Mouse (Mus musculus) thymus, postnatal 25 days (tissue): Measurements from ENCODE around the gene 1700020A23Rik.

ENCODE experiments used
- DNase-seq: peaks from one replicate; pipeline ENCODE4 v3.0.0; 2022

The 1700020A23Rik gene

DNA sequence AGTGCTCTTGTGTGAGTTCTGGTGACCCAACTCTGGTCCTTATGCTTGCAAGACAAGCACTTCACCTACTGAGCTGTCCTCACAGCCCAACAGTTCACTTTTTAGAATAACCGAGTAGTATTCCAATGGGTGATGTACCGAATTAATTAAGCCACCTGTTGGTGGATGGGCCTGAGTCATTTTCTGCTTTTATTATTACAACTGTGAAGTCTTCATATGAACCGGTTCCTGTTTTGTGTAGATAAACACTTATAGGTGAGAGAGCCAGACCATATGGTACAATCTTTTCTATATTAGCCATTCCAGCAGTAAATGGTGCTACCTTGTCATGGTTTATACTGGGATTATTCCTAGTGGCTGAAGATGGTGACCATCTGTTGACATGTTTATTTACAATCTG is 7.7 kb downstream of the 1700020A23Rik start:
- no peak for DNase-seq

- DNase-seq = peak; percentile 26
Observed at GRCm38 (mm10) chr2:130414094-130414856, 9.2 kb downstream of the 1700020A23Rik start.

DNA sequence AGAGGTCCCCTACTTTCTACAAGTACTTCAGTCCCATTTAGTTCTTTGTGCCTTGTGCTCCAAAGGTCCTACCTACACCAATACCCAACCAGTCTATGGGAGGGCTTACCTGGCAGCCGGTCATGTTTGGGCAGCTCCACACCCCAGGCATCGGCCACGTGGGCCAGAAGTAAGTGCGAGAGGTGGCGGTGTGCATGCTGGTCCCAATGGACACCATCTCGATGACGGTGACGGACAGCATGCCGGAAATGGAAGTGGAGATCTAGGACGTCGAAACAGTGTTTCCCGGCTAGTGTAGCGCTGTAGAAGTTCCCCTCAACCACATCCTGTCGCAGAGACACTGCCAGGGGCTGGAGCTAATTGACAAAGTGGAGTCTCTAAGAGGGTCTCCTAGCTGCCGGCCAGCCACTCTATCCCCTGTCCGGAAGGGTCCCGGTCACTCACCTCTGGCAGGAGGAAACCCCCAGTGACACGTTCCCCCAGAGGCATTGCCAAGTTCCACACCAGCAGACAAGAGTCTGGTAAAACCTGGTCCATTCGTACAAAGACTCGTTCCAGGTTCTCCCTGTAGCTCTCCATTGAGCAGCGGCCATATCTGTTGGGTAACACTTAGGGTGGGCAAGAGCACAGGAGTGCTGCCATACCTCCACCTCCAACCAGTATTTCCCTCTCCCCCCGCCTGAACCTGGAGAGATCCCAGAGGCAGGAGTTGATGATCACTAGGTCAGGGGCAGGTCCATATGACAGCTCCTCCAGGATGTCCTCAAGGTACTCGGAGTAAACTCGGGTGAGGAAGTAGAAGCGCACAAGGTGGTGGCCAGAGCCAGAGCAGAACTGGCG is 16.9 kb downstream of the 1700020A23Rik start:
- DNase-seq = no peak

GRCm38 (mm10) chr2:130423397-130424125 is 18.5 kb downstream of the 1700020A23Rik start:
- peak; percentile 84 for DNase-seq

GRCm38 (mm10) chr2:130424126-130424853 is 19.2 kb downstream of the 1700020A23Rik start, which contains the start of the genes Vps16 and Pced1a:
Vps16 (plus strand) TSS chr2:130424339.
Pced1a (minus strand) TSS chr2:130424701.
- peak; percentile 92 for DNase-seq

DNA sequence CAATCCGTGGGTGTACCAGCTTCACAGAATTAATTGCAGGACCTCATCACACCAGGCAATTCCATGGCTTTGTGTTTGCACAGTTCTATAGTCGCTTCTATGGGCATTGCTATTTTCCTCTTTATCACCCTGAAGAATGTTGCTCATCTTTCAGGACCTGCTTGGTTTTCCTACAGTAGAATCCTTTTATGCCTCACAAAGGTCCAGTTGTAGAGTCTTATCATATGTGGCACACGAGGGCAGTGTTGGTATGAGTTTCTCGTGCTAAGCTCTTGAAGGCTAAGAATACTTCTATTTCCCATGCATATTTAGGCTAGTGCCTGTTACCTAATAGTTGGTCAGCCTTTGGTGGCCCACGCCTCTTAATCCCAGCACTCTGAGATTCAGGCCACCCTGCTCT is 20.1 kb downstream of the 1700020A23Rik start:
- DNase-seq = no peak

DNA sequence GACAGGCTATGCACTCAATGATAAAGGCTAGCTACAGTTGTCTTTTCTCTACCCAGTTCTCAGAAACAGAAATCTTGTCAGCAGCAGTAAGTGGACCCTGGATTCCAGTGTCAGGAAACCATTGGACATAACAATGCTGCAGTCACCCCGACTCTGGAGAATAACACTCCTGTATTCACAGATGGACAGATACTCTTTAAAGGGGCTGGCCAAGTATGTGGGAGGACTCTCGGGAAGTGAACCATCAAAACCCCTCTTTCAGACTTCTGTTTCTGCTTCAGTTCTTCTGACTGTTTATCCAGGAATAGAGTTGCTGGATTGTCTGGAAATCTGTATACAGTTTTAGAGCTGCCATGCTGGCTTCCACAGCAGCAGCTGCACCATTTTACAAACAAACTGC is 24.8 kb downstream of the 1700020A23Rik start:
- no peak for DNase-seq

DNA sequence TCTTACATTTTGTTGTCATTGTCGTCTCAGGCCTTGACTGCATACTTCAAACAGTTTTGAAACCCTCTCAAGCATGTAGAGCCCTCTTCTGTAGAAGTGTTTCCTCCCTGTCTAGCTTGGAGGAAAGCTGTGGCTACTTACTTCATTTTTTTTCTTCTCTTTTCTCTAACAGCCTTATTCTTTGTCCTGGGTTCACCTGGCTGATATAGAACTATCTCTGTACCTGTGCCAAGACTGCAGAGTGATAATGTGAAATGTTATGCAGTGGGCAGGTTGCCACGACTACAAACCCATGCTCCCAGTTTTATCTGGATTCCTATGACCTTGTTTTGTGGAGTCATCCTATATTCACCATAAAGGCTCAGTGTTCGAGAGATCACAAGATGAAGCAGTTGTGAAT is 25.4 kb downstream of the 1700020A23Rik start:
- no peak for DNase-seq

DNA sequence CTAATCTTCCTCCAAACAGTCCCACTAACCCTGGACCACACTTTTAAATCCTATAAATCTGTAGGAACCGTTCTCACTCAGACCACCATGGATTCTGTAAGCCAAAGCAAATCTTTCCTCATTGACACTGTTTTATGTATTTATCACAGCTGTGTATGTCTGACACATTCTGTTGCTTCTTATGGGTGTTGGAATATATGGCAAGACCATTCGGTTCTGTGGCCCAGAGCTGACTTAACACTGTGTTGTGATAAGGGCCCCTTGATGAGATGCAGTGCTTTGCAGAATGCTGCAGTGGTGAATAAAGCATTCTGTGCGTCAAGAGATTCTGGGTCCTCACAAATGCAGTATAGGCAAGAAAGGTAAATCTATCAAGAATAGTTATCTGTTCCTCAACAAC is 27.1 kb downstream of the 1700020A23Rik start:
- DNase-seq = no peak

DNA sequence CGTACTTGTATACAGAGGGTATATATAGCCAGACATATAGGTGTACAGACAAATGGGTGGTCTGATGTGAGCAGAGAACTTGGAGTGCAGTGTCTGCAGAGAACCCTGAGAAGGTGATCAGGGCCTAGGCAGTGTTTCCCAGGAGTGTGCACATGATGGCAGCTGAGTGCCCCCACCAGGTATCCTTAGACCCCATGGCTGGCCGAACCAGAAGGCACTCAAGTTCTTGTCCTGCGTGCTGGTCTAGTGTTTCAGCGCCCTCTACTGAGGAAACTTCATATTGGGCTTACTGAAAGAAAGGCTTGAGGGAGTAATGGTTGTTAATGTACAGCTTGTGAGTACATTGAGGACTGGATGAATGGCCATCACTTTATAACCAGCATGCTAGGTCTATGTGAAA is 28.1 kb downstream of the 1700020A23Rik start:
- peak; percentile 44 for DNase-seq

- no peak for DNase-seq
Observed at GRCm38 (mm10) chr2:130436769-130437168, 31.7 kb downstream of the 1700020A23Rik start.

GRCm38 (mm10) chr2:130438861-130439260 is 33.8 kb downstream of the 1700020A23Rik start:
- no peak for DNase-seq

GRCm38 (mm10) chr2:130439840-130440480 is 34.9 kb downstream of the 1700020A23Rik start:
- DNase-seq = no peak

GRCm38 (mm10) chr2:130442162-130442561 is 37.1 kb downstream of the 1700020A23Rik start:
- no peak for DNase-seq

DNA sequence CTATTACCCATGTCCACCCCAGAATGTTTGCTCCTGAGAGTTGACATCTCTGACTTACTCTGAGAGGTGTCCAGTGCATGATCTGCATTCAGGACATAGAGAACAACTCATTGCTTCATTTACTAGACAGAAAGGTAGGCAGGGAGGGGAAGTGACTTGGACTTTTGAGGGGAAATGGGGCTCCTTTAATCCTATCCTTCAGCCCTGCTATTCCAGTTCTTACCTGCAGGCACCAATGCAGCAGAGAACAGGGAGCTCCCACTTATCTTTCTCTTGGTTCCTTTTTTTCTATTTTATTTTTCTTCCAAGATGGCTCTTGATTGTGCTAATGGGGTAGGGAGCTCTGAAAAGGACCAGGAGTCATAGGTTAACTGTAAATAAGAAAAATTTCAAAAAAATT is 43.4 kb downstream of the 1700020A23Rik start:
- no peak for DNase-seq

- no peak for DNase-seq
Observed at GRCm38 (mm10) chr2:130449021-130449793, 44.1 kb downstream of the 1700020A23Rik start.

DNA sequence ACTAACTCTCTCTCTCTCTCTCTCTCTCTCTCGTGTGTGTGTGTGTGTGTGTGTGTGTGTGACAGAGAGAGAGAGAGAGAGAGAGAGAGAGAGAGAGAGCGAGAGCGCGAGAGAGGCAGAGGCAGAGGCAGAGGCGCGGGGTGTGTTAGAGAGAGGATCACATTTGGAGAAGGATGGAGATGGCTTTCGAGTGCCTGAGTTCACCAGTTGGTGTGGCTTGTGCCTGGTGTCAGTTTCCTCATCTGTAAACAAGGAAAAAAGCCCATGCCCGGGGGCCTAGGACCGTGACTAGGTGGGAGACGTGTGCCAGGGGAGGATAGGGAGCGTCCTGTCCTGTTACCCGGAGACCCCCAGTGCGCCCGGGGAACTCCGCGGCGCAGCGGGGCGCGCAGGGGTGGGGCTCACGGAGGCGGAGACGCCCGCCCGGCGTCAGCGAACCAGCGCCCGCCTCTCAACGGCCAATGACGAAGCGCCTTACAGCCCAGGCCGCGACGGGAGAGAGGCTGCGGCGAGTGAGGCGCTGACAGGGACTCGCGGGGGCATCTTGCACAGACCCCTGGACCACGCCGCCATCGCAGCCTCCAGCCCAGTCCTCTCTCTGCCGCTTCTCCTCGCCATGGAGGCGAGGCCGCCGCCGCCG is 44.9 kb downstream of the 1700020A23Rik start, which contains the start of gene Ptpra:
Gene Ptpra, plus strand, starts transcription at position 485 of the 640 bp plus-strand sequence.
- DNase-seq = peak; percentile 93

- DNase-seq = no peak
Observed at GRCm38 (mm10) chr2:130450434-130450796, 45.4 kb downstream of the 1700020A23Rik start.

DNA sequence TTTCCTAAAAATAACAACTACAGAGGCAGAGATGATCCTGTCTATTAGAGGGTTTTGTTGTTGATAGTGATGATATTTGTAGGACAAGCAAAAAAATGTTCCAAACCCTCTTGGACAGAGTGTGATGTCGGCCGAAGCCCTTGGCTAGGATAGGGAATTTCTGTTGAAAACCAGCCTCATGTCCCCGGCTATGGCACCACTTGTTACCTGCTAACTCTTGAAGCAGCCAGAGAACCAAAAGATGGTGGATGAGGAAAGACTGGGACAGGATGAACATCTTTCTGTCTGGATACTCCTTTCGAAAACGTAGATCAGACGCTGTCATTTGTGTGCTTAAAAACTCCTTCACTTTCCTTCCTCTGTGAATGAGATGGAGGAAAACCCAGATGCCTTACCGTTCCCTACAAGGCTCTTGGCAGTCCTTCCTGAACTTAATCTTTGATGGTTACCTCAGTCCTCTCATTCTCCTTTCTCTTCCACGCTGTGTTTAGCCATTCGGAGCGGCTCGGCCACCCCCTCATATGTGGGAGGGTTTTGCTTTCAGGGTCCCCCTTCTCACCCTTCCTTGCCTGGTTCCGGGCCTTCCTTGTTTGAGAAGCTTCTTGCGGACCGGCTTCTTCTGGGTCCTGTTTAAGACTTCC is 46.1 kb downstream of the 1700020A23Rik start:
- no peak for DNase-seq

DNA sequence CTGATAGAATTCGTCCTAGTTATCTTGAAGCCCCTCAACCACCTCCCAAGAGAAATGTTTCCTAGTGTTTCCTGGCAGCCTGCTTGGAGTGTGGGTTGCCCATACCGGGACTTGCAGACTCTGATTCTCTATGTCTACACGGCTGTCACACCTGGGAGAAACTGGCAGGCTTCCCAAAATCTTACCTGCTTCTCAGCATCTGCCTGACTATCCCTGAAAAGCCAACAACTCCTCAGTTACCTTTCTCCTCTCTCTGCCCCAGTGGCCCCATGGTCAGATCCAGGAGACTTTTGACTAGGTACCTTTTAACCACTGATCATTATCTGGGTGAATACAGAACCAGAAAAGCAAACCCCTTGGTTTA is 46.6 kb downstream of the 1700020A23Rik start:
- DNase-seq = no peak
